Mouse (Mus musculus) neural tube, embryonic 11.5 days (tissue): Measurements from ENCODE around the gene Vmn1r230. TPM values are rescaled to one million over a fixed set of nuclear protein-coding genes. Genes with fewer than 3 reads are reported as not detected.

ENCODE experiments used
- ATAC-seq: fragments of 200-750 bp; cut with Nextera tagmentation; 2 replicates; pipeline ENCODE4 v1.8.0; 2017; ENCODE audit warnings: moderate number of reproducible peaks, mild to moderate bottlenecking, moderate TSS enrichment, moderate library complexity; ENCODE audit not compliant: insufficient read depth, low FRiP score, low TSS enrichment
- DNase-seq: peaks from one replicate; pipeline ENCODE4 v3.0.0-alpha.2; 2015; ENCODE audit warnings: low spot score
- H3K27ac ChIP-seq: fragments of 300-500 bp; sonication (generic); 2 replicates; pipeline ENCODE4 v1.5.1; 2014; ENCODE audit warnings: low read depth, mild to moderate bottlenecking, low read length
- H3K27me3 ChIP-seq: fragments of 300-500 bp; sonication (generic); 2 replicates; pipeline ENCODE4 v1.6.1; 2014; ENCODE audit warnings: mild to moderate bottlenecking, low read length, mixed read lengths; ENCODE audit not compliant: control insufficient read depth, insufficient read depth
- H3K36me3 ChIP-seq: fragments of 300-500 bp; sonication (generic); 2 replicates; pipeline ENCODE4 v1.6.1; 2014; ENCODE audit warnings: mild to moderate bottlenecking, low read length, moderate library complexity, mixed read lengths; ENCODE audit not compliant: control insufficient read depth, insufficient read depth
- H3K4me1 ChIP-seq: fragments of 300-500 bp; sonication (generic); 2 replicates; pipeline ENCODE4 v1.6.1; 2014; ENCODE audit warnings: low read length, mixed read lengths; ENCODE audit not compliant: control insufficient read depth, insufficient read depth
- H3K4me2 ChIP-seq: fragments of 300-500 bp; sonication (generic); 2 replicates; pipeline ENCODE4 v1.6.1; 2014; ENCODE audit warnings: low read depth, mild to moderate bottlenecking, moderate library complexity
- H3K4me3 ChIP-seq: fragments of 300-500 bp; sonication (generic); 2 replicates; pipeline ENCODE4 v1.5.1; 2014; ENCODE audit warnings: low read depth, low read length
- H3K9ac ChIP-seq: fragments of 300-500 bp; sonication (generic); 2 replicates; pipeline ENCODE4 v1.6.1; 2014; ENCODE audit warnings: mild to moderate bottlenecking, low read length
- H3K9me3 ChIP-seq: fragments of 300-500 bp; sonication (generic); 2 replicates; pipeline ENCODE4 v1.6.1; 2016; ENCODE audit warnings: low read length; ENCODE audit not compliant: control insufficient read depth
- WGBS: fragments of 180-500 bp; shearing (Covaris S2); extraction: QIAGEN DNeasy Blood & Tissue Kit; methylation state at CpG from one replicate; pipeline ENCODE4 v1.1.7; 2014; 5-methylcytosine and 5-hydroxymethylcytosine counted together
- polyA plus RNA-seq: library from polyadenylated mRNA; unstranded; fragments of >200 nt; fragmentation: Nextera tagmentation; extraction: Ambion mirVana; gene quantifications from 2 replicates; pipeline ENCODE4 v1.2.1, GENCODE M21; 2014

Gene Vmn1r230
- polyA plus RNA-seq: not detected in 2 replicates

GRCm38 (mm10) chr17:20840144-20840543 is at the start of gene Vmn1r230:
Gene Vmn1r230 (plus strand): TSS chr17:20840444.
- Histone ChIP-seq H3K9me3 (no peaks in the 10 kb centered on the region; the same call in 1 of the 2 replicates), H3K27me3 (no peaks in the 10 kb centered on the region), H3K9ac (no peak within 1 kb of the TSS), H3K36me3 (no peaks in the 10 kb centered on the region), H3K4me1 (no peaks in the 10 kb centered on the region), H3K4me3 (no peak within 1 kb of the TSS), H3K4me2 (no peak within 1 kb of the TSS), H3K27ac (no peak within 1 kb of the TSS)
- ATAC-seq (no peak), DNase-seq (no peak)
- WGBS: 18% methylated on average over 1 of the region's 1 CpGs

GRCm38 (mm10) chr17:20811255-20811654 is 29.0 kb upstream of the Vmn1r230 start, which contains the start of gene Vmn1r229:
Gene Vmn1r229 (plus strand): TSS chr17:20811555.
- no peak within 1 kb of the TSS for H3K4me3 ChIP-seq
- no peak for DNase-seq

More at GRCm38 (mm10) chr17:20811255-20811654, 29.0 kb upstream of the Vmn1r230 start, which contains the start of gene Vmn1r229:
- no peak for ATAC-seq
- H3K4me2 ChIP-seq: no peak within 1 kb of the TSS
- 72% methylated on average over 1 of the region's 1 CpGs for WGBS
- H3K9ac ChIP-seq: no peak within 1 kb of the TSS
- no peaks in the 10 kb centered on the region for H3K27me3 ChIP-seq
- H3K4me1 ChIP-seq: no peaks in the 10 kb centered on the region
- H3K27ac ChIP-seq: no peak within 1 kb of the TSS
- H3K9me3 ChIP-seq: no peaks in the 10 kb centered on the region
- no peaks in the 10 kb centered on the region for H3K36me3 ChIP-seq

Other genes starting within 250 kb of the Vmn1r230 start
- 0.04 and 0.05 TPM in 2 replicates for gene Vmn2r110, start 244.0 kb upstream of the Vmn1r230 start, polyA plus RNA-seq
- not detected in 2 replicates for gene Fpr-rs3, start 215.6 kb upstream of the Vmn1r230 start, polyA plus RNA-seq
- gene Vmn1r226, start 157.6 kb upstream of the Vmn1r230 start, polyA plus RNA-seq: not detected in 2 replicates
- not detected in 2 replicates for gene Vmn1r227, start 110.6 kb upstream of the Vmn1r230 start, polyA plus RNA-seq
- gene Vmn1r228, start 54.3 kb upstream of the Vmn1r230 start, polyA plus RNA-seq: not detected in 2 replicates
- gene Vmn1r229, start 28.9 kb upstream of the Vmn1r230 start, polyA plus RNA-seq: not detected in 2 replicates
- gene Vmn1r231, start 64.6 kb downstream of the Vmn1r230 start, polyA plus RNA-seq: not detected in 2 replicates
- not detected in 2 replicates for gene Vmn1r232, start 79.3 kb downstream of the Vmn1r230 start, polyA plus RNA-seq
- 558 and 601 TPM in 2 replicates for gene Ppp2r1a, start 104.9 kb downstream of the Vmn1r230 start, polyA plus RNA-seq
- gene Vmn1r233, start 156.0 kb downstream of the Vmn1r230 start, polyA plus RNA-seq: not detected in 2 replicates
- 20.5 TPM in 2 replicates for gene Zfp160, start 168.5 kb downstream of the Vmn1r230 start, polyA plus RNA-seq